ENCODE assay signal across 25 mouse cellular contexts in genomic region chr3:84949387-84949786, GRCm38 (mm10).
DNase-seq lines count a peak whose midpoint lies in the region; ATAC-seq and TF ChIP-seq lines count a peak whose summit lies in the region.
"Had no signal": no experiment of that assay in that cellular context is flagged by ENCODE, and none has a peak within 500 bp of the region (broad histone marks: within the 10 kb centered on the region; RNA-seq: fewer than 3 reads in every experiment).

No protein-coding gene starts in this region.

- peak overlapping the region; percentile 37; the same call in 1 of the 2 replicates for H3K27ac ChIP-seq in left cerebral cortex, adult 2 months
- H3K27ac ChIP-seq: embryonic facial prominence, embryonic 10.5 days; embryonic facial prominence, embryonic 13.5 days; forebrain, embryonic 12.5 days; forebrain, embryonic 15.5 days; heart, adult 2 months; heart, embryonic 10.5 days; heart, embryonic 13.5 days; hindbrain, embryonic 12.5 days; hindbrain, embryonic 15.5 days had no signal

- H3K4me3 ChIP-seq in left cerebral cortex, adult 2 months = no peak overlapping the region
- no peak overlapping the region for H3K4me3 ChIP-seq in C2C12 (ENCODE audit: insufficient read depth, poor library complexity, severe bottlenecking)
- H3K4me3 ChIP-seq: embryonic facial prominence, embryonic 10.5 days; embryonic facial prominence, embryonic 13.5 days; erythroblast, embryonic 14.5 days; forebrain, embryonic 12.5 days; forebrain, embryonic 15.5 days; heart, adult 2 months; heart, embryonic 10.5 days; heart, embryonic 13.5 days; hindbrain, embryonic 12.5 days; hindbrain, embryonic 15.5 days had no signal

- intact Hi-C loops in left cerebral cortex, adult 2 months (cut with DNase I) = no loop called here

- H3K27me3 ChIP-seq in C2C12 (ENCODE audit: control insufficient read depth, insufficient read depth, insufficient read length) = no peaks in the 10 kb centered on the region
- H3K27me3 ChIP-seq: CH12.LX; embryonic facial prominence, embryonic 13.5 days; forebrain, embryonic 12.5 days; forebrain, embryonic 15.5 days; heart, embryonic 13.5 days; hindbrain, embryonic 12.5 days; hindbrain, embryonic 15.5 days had no signal

- no peaks in the 10 kb centered on the region for H3K79me3 ChIP-seq in C2C12 (ENCODE audit: low read depth)

- DNase-seq in left cerebral cortex, adult 2 months (ENCODE audit: extremely low spot score in 1 of 2, low spot score in 2 of 2) = no peak
- DNase-seq in left cerebral cortex, adult 9 months (ENCODE audit: low spot score in 2 of 2) = no peak
- peak; percentile 81 for DNase-seq in 3T3-L1 (ENCODE audit: low read depth, low spot score)
- DNase-seq in right cerebral cortex, postnatal 10 days (ENCODE audit: low spot score in 2 of 2) = no peak
- DNase-seq: adrenal gland, adult 2 months; adrenal gland, postnatal 14 days; cerebellum, adult 11 months; cerebellum, adult 8-10 months; cerebellum, postnatal 10 days; cerebellum, postnatal 36 days; embryo, embryonic 11 days; gastrocnemius, postnatal 25 days; heart, adult 2 months had no signal

- no peak overlapping the region for H3ac ChIP-seq in C2C12 (ENCODE audit: control insufficient read depth, insufficient read length, low read depth)

- no peaks in the 10 kb centered on the region for H3K79me2 ChIP-seq in C2C12 (ENCODE audit: control insufficient read depth, insufficient read depth)

- H3K36me3 ChIP-seq in C2C12 (ENCODE audit: control insufficient read depth, insufficient read depth) = no peaks in the 10 kb centered on the region
- H3K36me3 ChIP-seq: embryonic facial prominence, embryonic 10.5 days; embryonic facial prominence, embryonic 13.5 days; forebrain, embryonic 12.5 days; forebrain, embryonic 15.5 days; heart, embryonic 10.5 days; heart, embryonic 13.5 days; hindbrain, embryonic 12.5 days; hindbrain, embryonic 15.5 days had no signal

- TF ChIP-seq CTCF in left cerebral cortex, adult 2 months (IDR thresholded peaks at IDR 0.05) = no peak
- no peak for TF ChIP-seq CTCF in C2C12 (IDR thresholded peaks at IDR 0.05; ENCODE audit: control insufficient read depth, insufficient read depth, insufficient read length)

- no peak for ATAC-seq in megakaryocyte progenitor cell, adult 5-6 weeks (replicated peaks; ENCODE audit: poor library complexity)
- ATAC-seq: forebrain, embryonic 15.5 days had no signal

TF ChIP-seq in C2C12, 6 proteins besides CTCF, POLR2A, EP300 and RAD21:
- no peak for TF ChIP-seq USF1 (IDR thresholded peaks at IDR 0.05; ENCODE audit: low read depth)
- no peak for TF ChIP-seq MYOG (IDR thresholded peaks at IDR 0.05; ENCODE audit: control insufficient read depth, extremely low read depth, insufficient read length)
- TF ChIP-seq MYOD1 (IDR thresholded peaks at IDR 0.05; ENCODE audit: control insufficient read depth, insufficient read length, low read depth) = no peak
- peak; percentile 56 for TF ChIP-seq CEBPB (IDR thresholded peaks at IDR 0.05; ENCODE audit: low read depth)
